Mouse (Mus musculus) embryo, embryonic 11.5 days (tissue): ENCODE results near the gene Ptprc.

Experiments used
- DNase-seq: peaks from one replicate; pipeline ENCODE4 v3.0.0-alpha.2; 2012; ENCODE audit warnings: low read depth, low spot score

Ptprc gene

GRCm38 (mm10) chr1:138175494-138175893 is at the start of gene Ptprc:
Gene Ptprc (minus strand): TSS chr1:138175708.
- no peak for DNase-seq

GRCm38 (mm10) chr1:138214736-138215458 is 39.4 kb upstream of the Ptprc start:
- no peak for DNase-seq

- no peak for DNase-seq
These were observed 35.0 kb upstream of the Ptprc start for GRCm38 (mm10) chr1:138210387-138211024.

GRCm38 (mm10) chr1:138209751-138210150 is 34.2 kb upstream of the Ptprc start:
- no peak for DNase-seq

- peak; percentile 5 for DNase-seq
These were observed 30.5 kb upstream of the Ptprc start for GRCm38 (mm10) chr1:138206041-138206440.

- DNase-seq, result no peak
These were observed 16.4 kb upstream of the Ptprc start for GRCm38 (mm10) chr1:138191689-138192508.

GRCm38 (mm10) chr1:138188131-138188530 is 12.6 kb upstream of the Ptprc start:
- no peak for DNase-seq

GRCm38 (mm10) chr1:138185904-138186303 is 10.4 kb upstream of the Ptprc start:
- DNase-seq, result no peak

- DNase-seq, result no peak
These were observed 4.6 kb upstream of the Ptprc start for GRCm38 (mm10) chr1:138180081-138180480.

GRCm38 (mm10) chr1:138174705-138175492 is 609 bp downstream of the Ptprc start:
- DNase-seq, result no peak

GRCm38 (mm10) chr1:138174143-138174542 is 1.4 kb downstream of the Ptprc start:
- no peak for DNase-seq

- no peak for DNase-seq
These were observed 1.8 kb downstream of the Ptprc start for GRCm38 (mm10) chr1:138173669-138174068.

- DNase-seq, result no peak
These were observed 3.0 kb downstream of the Ptprc start for GRCm38 (mm10) chr1:138172547-138172946.

- no peak for DNase-seq
These were observed 3.4 kb downstream of the Ptprc start for GRCm38 (mm10) chr1:138172096-138172495.

GRCm38 (mm10) chr1:138166233-138166771 is 9.2 kb downstream of the Ptprc start:
- no peak for DNase-seq

- DNase-seq, result no peak
These were observed 12.9 kb downstream of the Ptprc start for GRCm38 (mm10) chr1:138162638-138163037.

- no peak for DNase-seq
These were observed 16.6 kb downstream of the Ptprc start for GRCm38 (mm10) chr1:138158921-138159320.

- no peak for DNase-seq
These were observed 17.3 kb downstream of the Ptprc start for GRCm38 (mm10) chr1:138158236-138158635.

GRCm38 (mm10) chr1:138157709-138158108 is 17.8 kb downstream of the Ptprc start:
- DNase-seq, result no peak

GRCm38 (mm10) chr1:138157008-138157407 is 18.5 kb downstream of the Ptprc start:
- no peak for DNase-seq

- no peak for DNase-seq
These were observed 21.2 kb downstream of the Ptprc start for GRCm38 (mm10) chr1:138154185-138154785.
